Mouse (Mus musculus) liver, embryonic 14 days (tissue): ENCODE results near the gene Serpinb3a. TPM values are rescaled to one million over a fixed set of nuclear protein-coding genes. Genes with fewer than 3 reads are reported as not detected.

ENCODE experiments used
- polyA plus RNA-seq: library from polyadenylated mRNA; depleted of rRNA; stranded (reverse); fragments of >200 nt; gene quantifications from 2 replicates; pipeline ENCODE4 v1.2.3, GENCODE M21; 2012; rRNA removed

Serpinb3a gene
- polyA plus RNA-seq = not detected in 2 replicates

DNA sequence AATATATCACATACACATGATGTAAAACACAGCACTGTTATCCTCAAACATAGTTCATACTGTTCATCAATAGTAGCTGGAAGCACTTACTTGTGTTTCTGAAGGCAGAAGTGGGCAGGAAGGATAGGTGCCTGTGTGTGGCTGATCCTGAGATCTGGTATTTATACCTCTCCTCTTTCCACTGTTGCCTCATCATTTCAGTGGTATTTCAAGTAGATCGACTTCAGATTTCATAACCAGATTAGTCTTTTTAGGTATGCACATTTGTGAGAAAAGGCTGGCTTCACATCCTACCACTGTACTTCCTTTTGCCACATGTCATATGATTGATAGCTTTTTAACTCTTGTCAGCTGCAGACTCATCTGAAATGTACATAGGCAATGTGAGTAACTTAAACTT lies at the start of gene Serpinb3a:
Serpinb3a (minus strand) TSS at position 101 of the 400 bp plus-strand sequence.

DNA sequence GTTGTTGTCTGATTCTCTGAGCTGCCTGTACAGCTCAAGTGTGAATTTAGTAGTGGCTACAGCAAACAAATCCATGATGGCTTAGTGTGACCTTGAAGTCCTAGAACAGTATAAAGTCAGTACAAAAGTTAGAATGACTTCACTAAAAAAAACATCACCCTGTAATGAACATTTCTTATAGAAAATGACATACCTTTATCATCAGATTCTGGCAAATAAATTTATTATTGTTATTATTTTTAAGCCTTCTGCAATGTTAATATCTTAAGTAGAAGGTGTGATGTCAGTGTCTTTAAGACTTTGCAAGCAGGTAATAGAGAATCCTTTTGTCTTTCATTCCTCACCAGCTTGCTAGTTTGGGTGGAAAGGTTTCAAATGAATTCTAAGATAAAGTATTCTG lies 31.3 kb upstream of the Serpinb3a start, which contains the start of gene Serpinb3d:
Serpinb3d (minus strand) TSS at position 101 of the 400 bp plus-strand sequence.

Other genes with a start within 250 kb of the Serpinb3a start
- gene Serpinb5, start 191.1 kb downstream of the Serpinb3a start, polyA plus RNA-seq = 0.01 TPM in 1 of 2 replicates, not detected in the other
- gene Serpinb12, start 117.9 kb downstream of the Serpinb3a start, polyA plus RNA-seq = not detected in 2 replicates
- not detected in 2 replicates for gene Serpinb13, start 71.3 kb downstream of the Serpinb3a start, polyA plus RNA-seq
- not detected in 2 replicates for gene Serpinb3d, start 31.2 kb upstream of the Serpinb3a start, polyA plus RNA-seq
- not detected in 2 replicates for gene Serpinb3b, start 226.1 kb upstream of the Serpinb3a start, polyA plus RNA-seq
- not detected in 2 replicates for gene Serpinb3c, start 226.1 kb upstream of the Serpinb3a start, polyA plus RNA-seq